Mouse (Mus musculus) gastrocnemius, postnatal 36 days (tissue): ENCODE data around the gene Matn4. TPM values are rescaled to one million over a fixed set of nuclear protein-coding genes. Genes with fewer than 3 reads are reported as not detected.
A peak's percentile ranks its signal among the peaks of the same experiment; 100 is the strongest.

Source experiments
- DNase-seq, 2 experiments: peaks; one replicate each; pipeline ENCODE4 v3.0.0; 2022
- intact Hi-C: fragments of 180-260 bp; cut with DNase I; formaldehyde crosslinking; loops from one replicate; pipeline ENCODE4 v1.15.1; 2025
- total RNA-seq, 2 experiments: library from RNA; stranded (reverse); gene quantifications; 2 replicates each; pipeline ENCODE4 v1.2.3; 2021

The Matn4 gene
- total RNA-seq, 2 experiments from 2014 or later, result 1.5 to 1.7 TPM

GRCm38 (mm10) chr2:164418308-164418875, 13.4 kb upstream of the Matn4 start:
- intact Hi-C loops, result no loop called here
- no peak for DNase-seq

- intact Hi-C loops, result loop anchor here (1.0 to 2.0 kb wide), 2 partner anchors 42 to 104 kb away; no protein-coding TSS in a partner anchor
- no peak for DNase-seq
These were observed 12.2 kb upstream of the Matn4 start for GRCm38 (mm10) chr2:164417198-164417597.

DNA sequence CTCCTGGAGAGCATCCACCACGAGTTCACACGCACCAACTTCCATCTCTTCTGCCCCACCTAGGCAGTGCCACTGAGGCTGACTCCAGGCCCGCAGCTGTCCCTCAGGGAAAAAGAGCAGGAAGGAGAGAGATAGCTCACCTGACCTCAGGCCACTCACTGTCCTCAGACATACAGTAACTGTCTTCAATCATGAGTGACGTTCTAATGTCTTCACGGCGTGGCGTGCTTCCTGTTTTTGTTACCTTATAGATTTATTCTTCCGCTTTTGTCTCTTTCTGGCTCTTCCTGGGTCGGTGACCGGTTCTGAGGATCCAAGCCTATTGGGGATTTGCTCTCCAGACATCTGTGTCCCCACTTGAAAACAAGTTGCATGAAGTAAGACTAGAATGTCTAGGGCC, 9.6 kb upstream of the Matn4 start:
- no peak for DNase-seq
- intact Hi-C loops, result no loop called here

GRCm38 (mm10) chr2:164414167-164414566, 9.2 kb upstream of the Matn4 start:
- no peak for DNase-seq
- intact Hi-C loops, result no loop called here

GRCm38 (mm10) chr2:164407708-164408107, 2.7 kb upstream of the Matn4 start:
- intact Hi-C loops, result loop anchor here (5.0 kb wide), 1 partner anchor 305 kb away; no protein-coding TSS in a partner anchor
- peak; percentile 44 to 58 for DNase-seq

DNA sequence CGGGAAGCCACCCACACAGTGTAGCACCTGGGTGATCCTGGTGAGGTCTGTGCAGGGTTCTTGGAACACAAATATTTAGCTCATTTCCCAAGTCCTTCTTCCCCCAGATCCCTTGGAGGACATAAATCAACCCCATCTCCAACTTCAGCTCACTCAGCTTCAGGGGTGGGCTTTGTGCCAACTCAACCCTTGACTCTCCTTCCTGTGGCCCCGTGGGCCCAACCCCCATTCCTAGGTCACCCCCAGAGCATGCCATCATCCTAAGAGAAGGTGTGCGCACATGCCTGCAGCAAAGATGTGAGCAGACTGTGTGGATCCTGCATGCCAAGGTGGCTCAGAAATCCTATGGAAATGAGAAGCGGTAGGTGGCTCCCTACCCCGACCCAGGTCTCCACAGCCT, 559 bp upstream of the Matn4 start:
- intact Hi-C loops, result loop anchor here (5.0 kb wide), 1 partner anchor 303 kb away; no protein-coding TSS in a partner anchor
- no peak for DNase-seq

- peak; percentile 45 to 46 for DNase-seq
- intact Hi-C loops, result loop anchor here (5.0 kb wide), 2 partner anchors 118 to 633 kb away; no protein-coding TSS in a partner anchor
These were observed 624 bp downstream of the Matn4 start for GRCm38 (mm10) chr2:164404082-164404990.

GRCm38 (mm10) chr2:164403396-164404081, 1.4 kb downstream of the Matn4 start:
- intact Hi-C loops, result loop anchor here (5.0 kb wide), 2 partner anchors 119 to 634 kb away; no protein-coding TSS in a partner anchor
- DNase-seq, result no peak

- intact Hi-C loops, result loop anchor here (5.0 kb wide), 2 partner anchors 119 to 634 kb away; no protein-coding TSS in a partner anchor
These were observed 2.1 kb downstream of the Matn4 start, which contains the start of gene Rbpjl for GRCm38 (mm10) chr2:164402906-164403305. Rbpjl (plus strand) TSS chr2:164403141.

DNA sequence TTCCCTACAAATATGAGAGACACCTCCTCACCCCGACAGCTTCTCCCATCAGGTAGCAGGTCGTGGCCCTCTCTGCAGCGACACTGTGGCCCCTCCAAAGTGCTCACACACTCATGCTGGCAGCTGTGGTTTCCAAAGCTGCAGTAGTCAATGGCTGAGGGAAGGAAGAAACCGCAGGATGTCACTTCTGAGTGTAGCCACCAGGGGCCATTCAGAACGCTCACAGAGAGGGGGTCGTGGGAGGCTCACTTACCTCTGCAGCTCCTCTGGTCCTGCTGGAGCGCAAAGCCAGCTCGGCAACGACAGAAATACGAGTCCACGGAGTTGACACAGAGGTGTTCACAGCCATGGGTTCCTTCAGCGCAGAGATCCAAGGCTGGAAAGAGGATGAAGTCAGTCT, 8.0 kb downstream of the Matn4 start:
- no peak for DNase-seq
- intact Hi-C loops, result no loop called here

More at GRCm38 (mm10) chr2:164402906-164403305, 2.1 kb downstream of the Matn4 start, which contains the start of gene Rbpjl:
- DNase-seq, result peak; percentile 64 to 72

DNA sequence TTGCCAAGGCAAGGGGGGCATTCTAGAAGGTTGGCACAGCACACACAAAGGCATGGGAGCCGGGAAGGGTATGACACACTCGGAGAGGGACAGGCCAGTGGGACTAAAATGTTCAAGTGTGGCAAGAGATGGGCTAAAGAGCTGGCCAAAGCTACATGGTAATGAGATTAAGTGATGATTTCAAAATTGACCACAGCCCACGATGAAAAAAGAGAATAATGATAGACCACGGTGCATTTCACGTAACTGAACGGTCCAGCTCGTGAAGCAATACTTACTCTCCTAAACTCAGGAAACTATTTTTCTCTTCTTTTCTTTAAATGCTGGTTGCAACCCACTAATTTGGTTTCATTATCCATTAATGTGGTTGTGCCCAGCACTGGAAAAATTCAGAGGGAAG, 8.9 kb downstream of the Matn4 start:
- DNase-seq, result no peak
- intact Hi-C loops, result no loop called here

- intact Hi-C loops, result no loop called here
- DNase-seq, result no peak
These were observed 11.8 kb downstream of the Matn4 start for GRCm38 (mm10) chr2:164393126-164393525.

DNA sequence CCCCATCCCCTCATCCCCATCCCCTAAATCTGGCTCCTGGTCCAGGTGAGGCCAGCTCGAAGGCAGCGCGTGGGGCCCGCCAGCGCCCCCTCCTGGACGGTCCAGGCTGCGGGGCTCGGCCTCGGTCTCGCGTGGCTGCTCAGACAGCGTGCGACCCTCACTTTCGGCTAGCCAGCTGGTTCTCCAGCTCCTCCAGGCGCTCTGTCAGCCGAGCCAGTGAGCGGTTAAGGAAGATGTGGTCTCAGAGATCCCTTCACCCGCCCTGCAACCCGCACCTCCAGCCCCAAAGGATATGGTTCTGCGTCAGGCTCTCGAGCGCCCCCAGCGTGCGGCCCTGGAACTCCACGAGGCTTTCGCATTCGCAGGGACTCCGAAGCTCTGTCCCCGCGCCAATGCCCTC, 15.5 kb downstream of the Matn4 start:
- peak; percentile 68 to 70 for DNase-seq
- intact Hi-C loops, result no loop called here

DNA sequence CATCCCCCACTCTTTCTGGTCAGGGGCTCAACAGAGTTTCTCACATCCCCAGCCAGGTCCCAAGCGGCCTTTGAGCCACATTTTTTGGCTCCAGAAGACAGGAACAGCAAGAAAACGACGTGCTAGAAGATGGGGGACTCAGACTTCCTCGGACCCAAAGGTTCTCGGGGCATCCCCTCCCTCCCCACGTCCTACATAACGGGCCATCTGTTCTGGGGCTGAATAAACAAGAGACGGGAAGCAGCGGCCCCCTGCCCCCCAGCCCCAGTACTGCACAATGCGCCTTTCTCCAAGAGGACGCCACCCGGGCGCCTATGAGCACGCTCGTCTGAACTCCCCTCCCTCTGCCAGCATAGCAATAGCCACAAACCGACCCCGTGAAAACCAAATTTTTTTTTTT, 15.9 kb downstream of the Matn4 start, which contains the start of gene Slpi:
Slpi (minus strand) TSS at position 76 of the 400 bp plus-strand sequence.
- intact Hi-C loops, result no loop called here
- DNase-seq, result no peak

DNA sequence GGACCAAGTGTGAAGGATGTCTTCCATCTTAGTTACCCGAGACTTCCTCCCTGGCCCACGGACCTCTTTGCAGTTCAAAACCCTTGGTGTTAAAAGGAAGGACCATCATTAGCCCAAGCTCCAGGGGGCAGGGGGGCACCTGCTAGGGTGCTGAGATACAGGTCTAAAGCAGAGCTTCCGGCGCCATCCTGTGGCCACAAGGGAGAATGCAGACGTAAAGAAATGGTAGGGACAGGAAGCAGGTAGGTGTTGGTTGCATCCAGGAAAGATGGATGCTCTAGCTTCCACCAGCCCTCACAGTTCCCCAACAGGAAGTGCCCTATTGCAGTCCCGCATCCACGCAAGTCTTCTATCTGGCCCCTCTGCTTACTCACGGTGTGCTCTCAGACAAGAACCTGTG, 18.0 kb downstream of the Matn4 start:
- intact Hi-C loops, result no loop called here
- DNase-seq, result no peak

DNA sequence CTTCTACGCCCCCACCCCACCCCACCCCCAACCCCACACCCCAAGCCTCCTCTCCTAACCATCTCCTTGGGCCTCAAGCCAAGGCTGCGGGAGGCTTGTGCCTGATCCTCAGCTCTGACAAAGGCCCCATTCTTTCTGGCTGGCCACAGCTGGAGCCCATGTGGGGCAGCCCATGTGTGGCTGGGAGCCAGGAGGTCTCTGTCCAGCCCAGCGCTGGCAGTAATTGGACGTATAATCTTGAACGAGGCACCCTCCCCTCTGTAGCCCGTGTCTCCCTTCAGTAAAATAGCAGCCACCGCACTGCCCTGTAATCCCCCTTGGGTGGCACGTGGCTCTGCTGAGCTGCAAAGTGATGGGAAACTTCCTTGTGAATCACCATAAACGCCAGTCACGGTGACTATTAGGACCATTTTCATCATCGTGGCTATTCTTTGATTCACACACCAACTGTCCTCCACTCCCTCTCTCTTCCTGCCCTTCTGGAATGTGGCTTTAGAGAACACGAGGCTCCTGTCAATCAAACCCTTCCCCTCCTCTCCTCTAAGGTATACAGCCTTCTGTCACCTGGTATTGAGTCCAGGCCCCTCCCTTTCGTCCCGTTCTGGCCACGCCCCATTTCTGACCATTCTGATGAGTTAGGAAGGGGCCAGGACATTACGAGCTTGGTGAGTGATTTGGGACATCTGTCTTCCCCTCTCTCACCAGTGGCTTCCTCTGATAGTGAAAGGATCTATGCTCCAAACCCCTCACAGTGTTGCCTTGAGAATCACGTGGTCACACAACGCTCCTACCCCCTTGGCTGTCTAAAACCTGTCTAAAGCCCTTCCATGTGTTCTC, 18.8 kb downstream of the Matn4 start:
- intact Hi-C loops, result no loop called here
- no peak for DNase-seq

DNA sequence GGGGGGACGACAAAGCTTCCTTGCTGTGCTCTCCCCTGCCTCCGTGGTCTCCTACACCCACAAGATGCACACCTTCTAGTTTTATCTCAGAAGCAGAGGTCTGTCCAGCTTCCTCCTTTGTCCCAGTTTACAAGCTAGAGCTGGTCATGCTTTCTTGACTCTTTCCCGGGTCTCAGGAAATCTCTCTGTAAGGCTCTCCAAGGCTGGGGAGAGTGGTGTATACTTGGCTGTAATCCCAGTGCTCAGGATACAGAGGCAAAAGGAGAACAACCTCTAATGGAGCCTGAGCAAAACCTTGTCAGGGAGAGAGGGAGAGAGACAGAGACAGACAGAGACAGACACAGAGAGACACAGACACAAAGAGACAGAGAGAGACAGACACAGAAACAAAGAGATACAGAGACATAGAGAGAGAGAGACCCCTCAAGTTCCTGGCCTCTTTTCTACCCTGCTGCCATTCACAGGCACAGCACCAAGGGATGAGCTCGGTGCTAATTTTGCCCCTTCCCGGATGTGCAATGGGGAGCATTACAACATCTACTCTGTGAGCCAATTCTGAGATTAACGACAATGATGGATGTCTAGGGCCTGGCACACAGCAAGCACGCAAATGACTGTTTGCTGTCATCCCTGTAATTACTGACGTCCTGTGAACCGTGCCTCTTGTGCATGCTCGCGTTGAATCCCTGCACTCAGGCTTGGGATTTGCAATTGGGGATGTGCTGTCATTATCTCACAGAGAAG, 21.1 kb downstream of the Matn4 start:
- no peak for DNase-seq
- intact Hi-C loops, result no loop called here

DNA sequence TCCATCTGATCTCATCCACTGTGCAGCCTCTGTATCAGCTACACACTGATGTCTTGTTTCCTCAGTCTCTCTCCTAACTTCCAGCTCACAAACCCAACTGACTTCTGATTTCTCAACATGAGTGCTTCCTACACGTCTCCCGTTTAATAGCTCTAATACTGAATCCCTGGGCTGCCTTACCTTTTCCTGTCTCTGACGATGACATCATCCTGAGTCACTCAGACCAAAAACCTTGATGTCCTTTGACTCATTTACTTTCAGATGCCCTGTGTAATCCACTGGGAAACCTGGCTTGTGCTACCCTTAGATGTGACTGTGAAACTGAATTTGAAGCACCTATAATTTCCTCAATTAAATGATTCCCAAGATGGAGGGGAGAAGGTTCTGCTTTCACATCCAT, 22.0 kb downstream of the Matn4 start:
- DNase-seq, result no peak
- intact Hi-C loops, result no loop called here

DNA sequence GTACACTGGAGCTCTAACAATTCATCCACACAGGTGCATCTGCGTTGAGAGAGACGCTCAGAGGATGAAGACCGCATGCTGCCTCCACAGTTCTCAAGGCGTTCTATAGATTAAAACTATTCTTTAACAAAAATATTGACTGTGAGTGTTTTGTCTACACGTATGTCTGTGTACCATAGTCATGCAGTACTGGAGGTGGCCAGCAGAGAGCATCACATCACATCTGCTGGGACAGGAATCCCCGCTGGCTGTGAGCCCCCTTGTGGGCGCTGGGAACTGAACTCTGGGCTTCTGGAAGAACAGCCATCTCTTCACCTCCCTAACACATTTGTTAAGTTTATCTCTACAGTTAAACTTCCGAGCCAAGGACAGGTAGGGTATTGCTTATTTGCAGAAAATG, 23.2 kb downstream of the Matn4 start:
- DNase-seq, result no peak
- intact Hi-C loops, result no loop called here
